12 mouse cellular contexts compared by ENCODE assay signal in the genomic region with DNA sequence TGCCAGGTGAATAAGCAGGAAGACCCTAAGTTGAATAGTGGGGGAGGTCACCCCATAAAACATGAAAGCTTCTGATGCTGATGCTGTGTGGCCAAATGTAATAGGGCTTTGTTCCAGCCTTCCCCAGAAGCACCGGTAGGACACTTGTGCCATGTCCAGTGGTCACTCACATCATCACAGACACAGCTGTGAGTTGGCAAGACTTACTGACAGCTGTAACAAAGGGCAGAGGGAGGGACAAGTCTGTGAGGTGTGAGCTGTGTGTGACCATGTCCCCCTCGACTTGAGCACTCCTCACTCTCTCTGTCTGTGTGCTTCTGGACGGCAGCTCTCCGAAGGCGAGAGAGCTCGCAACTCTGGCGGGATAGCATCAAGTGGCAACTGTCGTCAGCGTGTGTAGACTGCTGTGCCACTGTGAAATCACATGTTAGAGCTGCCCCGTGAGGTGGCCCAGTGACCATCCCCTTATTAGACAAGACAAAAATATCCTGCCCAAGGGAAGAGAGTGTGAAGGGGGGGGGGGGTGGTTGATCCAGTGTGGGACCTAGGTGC.
"Had no signal": no experiment of that assay in that cellular context is flagged by ENCODE, and none has a peak within 500 bp of the region (broad histone marks: within the 10 kb centered on the region; RNA-seq: fewer than 3 reads in every experiment).

No protein-coding gene starts in this region.

- H3K4me1 ChIP-seq: midbrain, embryonic 13.5 days had no signal

- H3K36me3 ChIP-seq: liver, embryonic 15.5 days; lung, embryonic 15.5 days; midbrain, embryonic 13.5 days; neural tube, embryonic 15.5 days had no signal

- ATAC-seq: midbrain, embryonic 13.5 days had no signal

- DNase-seq: kidney, adult 9 months; kidney, postnatal 14 days; left cerebral cortex, postnatal 4 days; lung, postnatal 36 days; right cerebral cortex, adult 18-20 months; right cerebral cortex, postnatal 25 days; thymus, postnatal 36 days had no signal

- H3K4me3 ChIP-seq: liver, embryonic 15.5 days; lung, embryonic 15.5 days; midbrain, embryonic 13.5 days; neural tube, embryonic 15.5 days had no signal

- H3K9me3 ChIP-seq: liver, embryonic 15.5 days; lung, embryonic 15.5 days; midbrain, embryonic 13.5 days; neural tube, embryonic 15.5 days had no signal

- H3K27ac ChIP-seq: liver, embryonic 15.5 days; lung, embryonic 15.5 days; midbrain, embryonic 13.5 days; neural tube, embryonic 15.5 days had no signal

- H3K27me3 ChIP-seq: liver, embryonic 15.5 days; lung, embryonic 15.5 days; midbrain, embryonic 13.5 days; neural tube, embryonic 15.5 days had no signal

- H3K4me2 ChIP-seq: liver, embryonic 11.5 days; liver, embryonic 15.5 days; lung, embryonic 15.5 days; midbrain, embryonic 13.5 days; neural tube, embryonic 15.5 days had no signal

- H3K9ac ChIP-seq: liver, embryonic 15.5 days; lung, embryonic 15.5 days; midbrain, embryonic 13.5 days; neural tube, embryonic 15.5 days had no signal
